Mouse (Mus musculus): Measurements from ENCODE around the gene Mad1l1. TPM values are rescaled to one million over a fixed set of nuclear protein-coding genes. Genes with fewer than 3 reads are reported as not detected.

The Mad1l1 gene
- polyA plus RNA-seq, 1 experiment from 2014 or later = 30.0 TPM

DNA sequence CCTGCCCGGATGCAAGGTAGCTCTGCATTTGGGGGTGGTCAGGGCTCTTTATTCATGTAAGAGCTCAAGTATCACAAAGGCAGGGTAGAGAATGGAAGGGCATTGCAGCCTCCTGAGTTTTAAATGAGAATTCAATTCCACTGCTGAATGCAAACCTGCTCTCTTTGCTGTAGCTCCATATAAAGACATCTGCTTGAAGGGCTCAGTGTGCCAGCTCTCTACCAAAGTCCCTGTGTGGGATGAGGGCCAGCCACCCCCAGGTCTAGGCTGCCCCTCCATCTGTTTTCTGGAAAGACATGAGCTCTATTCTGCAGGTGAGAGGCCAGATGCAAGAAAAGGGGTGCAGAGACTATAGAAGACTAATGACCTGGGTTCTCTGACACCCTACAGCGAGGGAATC lies 36.6 kb downstream of the Mad1l1 start:
- ChIA-PET CTCF (no interaction called here), POLR2A (no interaction called here)
- H3K27me3 ChIP-seq = no peaks in the 10 kb centered on the region
- no peak for ATAC-seq
- no peak for DNase-seq (ENCODE audit: low read depth, low spot score)
- no peak for TF ChIP-seq CTCF (IDR thresholded peaks at IDR 0.05)
- in situ Hi-C loops (cut with MboI; ENCODE audit: low pct_unique_long_range_greater_than_20kb) = no loop called here

DNA sequence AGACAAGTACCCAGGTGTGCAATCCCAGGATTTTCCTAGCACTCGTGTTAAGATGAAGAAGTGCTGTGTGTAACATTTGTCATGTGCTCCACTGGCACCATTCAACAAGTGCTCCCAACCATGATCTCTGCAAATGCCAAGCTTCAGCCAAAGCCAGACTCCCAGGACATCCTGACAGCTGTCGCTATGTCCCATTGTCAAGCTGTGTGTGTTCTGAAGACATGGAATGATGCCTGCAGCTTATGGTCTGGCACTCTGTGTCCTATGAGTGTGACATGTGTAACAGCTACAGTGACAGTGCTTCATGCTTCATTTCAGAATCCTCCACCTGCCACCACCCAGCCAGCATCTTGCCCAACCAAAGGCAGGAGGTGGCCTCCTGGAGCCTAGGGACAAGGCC lies 37.3 kb downstream of the Mad1l1 start:
- no peak for TF ChIP-seq CTCF (IDR thresholded peaks at IDR 0.05)
- no peak for DNase-seq (ENCODE audit: low read depth, low spot score)
- in situ Hi-C loops (cut with MboI; ENCODE audit: low pct_unique_long_range_greater_than_20kb) = no loop called here
- ChIA-PET CTCF (no interaction called here), POLR2A (no interaction called here)
- ATAC-seq = no peak
- H3K27me3 ChIP-seq = no peaks in the 10 kb centered on the region

DNA sequence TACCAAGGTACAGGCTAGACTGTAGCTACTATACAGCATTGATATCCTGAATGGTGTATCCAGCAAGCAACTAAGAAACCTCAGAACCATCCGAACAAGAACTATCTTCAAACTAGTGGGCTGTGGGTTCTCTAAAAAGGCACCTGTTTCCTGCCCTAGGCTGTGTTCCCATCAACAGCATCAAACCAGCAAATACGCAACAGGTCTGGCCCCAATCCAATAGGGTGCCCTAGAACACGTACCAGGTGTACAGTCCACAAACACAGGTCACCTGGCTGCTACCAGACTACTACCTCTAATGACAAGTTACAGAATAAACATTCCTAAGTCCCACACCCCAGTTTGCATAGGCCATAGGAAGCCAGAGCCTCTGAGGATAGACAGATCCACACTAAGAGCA lies 38.5 kb downstream of the Mad1l1 start:
- ATAC-seq (no peak), DNase-seq (ENCODE audit: low read depth, low spot score) (no peak)
- ChIA-PET CTCF (no interaction called here), POLR2A (no interaction called here)
- no peaks in the 10 kb centered on the region for H3K27me3 ChIP-seq
- in situ Hi-C loops (cut with MboI; ENCODE audit: low pct_unique_long_range_greater_than_20kb) = no loop called here
- TF ChIP-seq CTCF (IDR thresholded peaks at IDR 0.05) = no peak

DNA sequence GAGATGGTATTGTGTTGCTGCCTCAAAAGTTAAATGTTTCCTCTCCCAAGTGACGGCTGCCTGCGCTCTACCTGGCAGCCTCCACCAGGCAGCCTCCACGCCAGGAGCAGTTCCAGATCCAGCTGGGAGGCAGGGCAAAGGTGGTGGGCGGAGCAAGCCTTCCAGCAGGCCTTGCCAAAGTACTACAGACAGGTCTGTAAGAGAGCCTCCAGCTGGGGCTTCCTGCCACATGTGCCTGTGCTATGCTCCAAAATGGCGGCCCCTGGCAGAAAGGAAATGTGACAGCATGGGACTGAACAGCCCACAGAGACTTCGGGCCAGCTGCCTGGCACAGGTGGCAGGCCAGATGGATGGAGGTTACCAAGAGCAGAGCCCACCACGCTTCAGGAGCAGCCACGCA lies 39.0 kb downstream of the Mad1l1 start:
- ChIA-PET POLR2A (no interaction called here), CTCF (interaction anchor here (1.5 kb wide), 1 partner anchor 12 kb away, joined by 5 read pairs; no protein-coding TSS in a partner anchor)
- no peak for DNase-seq (ENCODE audit: low read depth, low spot score)
- no peak for ATAC-seq
- TF ChIP-seq CTCF (IDR thresholded peaks at IDR 0.05) = no peak
- in situ Hi-C loops (cut with MboI; ENCODE audit: low pct_unique_long_range_greater_than_20kb) = no loop called here
- no peaks in the 10 kb centered on the region for H3K27me3 ChIP-seq

DNA sequence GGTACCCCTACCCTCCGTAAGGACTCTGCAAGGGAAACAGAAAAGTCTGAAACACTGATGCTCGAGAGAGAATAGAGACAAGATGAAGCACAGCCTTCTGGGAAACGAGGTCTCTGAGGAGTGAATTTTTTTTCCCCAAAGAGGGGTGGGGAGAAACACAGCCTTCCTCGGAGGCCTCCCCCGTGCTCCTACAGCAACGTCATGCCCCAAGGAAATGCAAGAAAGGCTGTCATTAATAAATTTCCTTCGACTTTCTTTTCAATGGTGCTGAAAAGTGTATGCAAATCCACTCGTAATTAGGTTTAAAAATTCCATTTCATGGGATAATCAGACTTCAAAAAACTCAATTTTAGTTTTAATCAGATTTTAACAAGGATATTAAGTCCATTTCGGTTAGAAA lies 41.1 kb downstream of the Mad1l1 start:
- DNase-seq (ENCODE audit: low read depth, low spot score) (no peak), ATAC-seq (no peak)
- CTCF ChIA-PET = interaction anchor here (1.2 to 1.7 kb wide), 2 partner anchors 16 to 18 kb away, joined by 3 to 4 read pairs; no protein-coding TSS in a partner anchor
- in situ Hi-C loops (cut with MboI; ENCODE audit: low pct_unique_long_range_greater_than_20kb) = no loop called here
- TF ChIP-seq CTCF (IDR thresholded peaks at IDR 0.05) = no peak
- POLR2A ChIA-PET = interaction anchor here (0.6 kb wide), 1 partner anchor 25 kb away, joined by 3 read pairs; no protein-coding TSS in a partner anchor
- H3K27me3 ChIP-seq = no peaks in the 10 kb centered on the region

DNA sequence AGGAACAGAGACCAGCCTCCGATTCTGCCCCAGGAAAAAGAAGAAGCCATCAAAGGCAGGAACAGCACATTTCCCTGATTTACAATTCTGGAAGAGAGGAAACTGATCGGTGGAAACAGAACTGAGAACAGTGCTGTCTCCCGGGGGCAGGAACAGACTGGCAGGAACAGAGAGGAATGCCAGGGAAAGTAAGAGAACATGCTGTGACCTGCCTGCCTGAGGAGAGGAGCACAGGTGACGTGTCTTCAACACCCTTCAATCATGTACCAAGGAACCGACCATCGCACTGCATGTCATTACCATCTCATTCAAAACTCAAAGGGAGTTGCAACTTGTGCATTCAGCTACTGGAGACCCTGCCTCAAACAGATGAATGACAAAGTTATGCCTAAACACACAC lies 44.6 kb downstream of the Mad1l1 start:
- ATAC-seq = no peak

DNA sequence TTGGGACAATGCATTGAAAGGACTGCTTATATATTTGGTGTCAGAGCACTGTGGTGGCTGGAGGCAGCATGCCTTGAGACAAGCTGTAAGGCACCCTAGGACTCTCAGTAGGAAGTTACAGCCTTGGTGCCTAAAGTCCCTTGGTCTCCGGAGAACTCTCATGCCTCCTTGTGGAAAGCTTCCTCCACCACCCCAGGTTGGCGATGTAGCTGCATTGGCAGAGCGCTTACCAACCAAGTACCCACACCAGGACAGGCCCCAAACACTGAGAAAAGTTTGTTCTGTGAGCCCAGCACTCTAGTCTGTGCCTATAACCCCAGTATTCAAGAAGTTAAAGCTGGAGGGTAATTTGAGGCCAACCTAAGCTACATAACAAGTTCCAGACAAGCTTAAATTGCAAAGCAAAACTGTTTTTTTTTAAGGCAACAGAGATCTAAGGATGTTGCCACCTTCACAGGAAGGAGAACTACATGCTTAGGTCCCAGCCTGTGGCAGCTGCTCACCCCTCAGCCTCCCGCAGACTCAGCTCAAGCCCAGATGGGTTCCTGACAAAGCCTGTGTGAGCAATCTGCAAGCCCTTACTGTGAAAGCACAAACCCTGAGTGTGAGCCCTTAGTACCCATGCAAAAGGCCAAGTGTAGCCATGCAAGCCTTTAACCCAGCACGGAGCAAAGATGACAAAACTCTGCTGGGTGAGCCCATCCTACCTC lies 50.2 kb downstream of the Mad1l1 start:
- CTCF ChIA-PET = interaction anchor here (0.8 to 1.5 kb wide), 2 partner anchors 10 to 35 kb away, joined by 4 to 5 read pairs; no protein-coding TSS in a partner anchor
- no peak for TF ChIP-seq CTCF (IDR thresholded peaks at IDR 0.05)
- no peak for ATAC-seq
- POLR2A ChIA-PET = interaction anchor here (1.1 to 1.3 kb wide), 3 partner anchors 19 to 793 kb away, joined by 3 to 6 read pairs (median 3); no protein-coding TSS in a partner anchor
- in situ Hi-C loops (cut with MboI; ENCODE audit: low pct_unique_long_range_greater_than_20kb) = no loop called here
- no peaks in the 10 kb centered on the region for H3K27me3 ChIP-seq
- no peak for DNase-seq (ENCODE audit: low read depth, low spot score)

More for the DNA sequence above, 44.6 kb downstream of the Mad1l1 start:
- in situ Hi-C loops (cut with MboI; ENCODE audit: low pct_unique_long_range_greater_than_20kb) = no loop called here
- CTCF ChIA-PET = no interaction called here
- no peak for DNase-seq (ENCODE audit: low read depth, low spot score)
- POLR2A ChIA-PET = interaction anchor here (1.2 kb wide), 1 partner anchor 9 kb away, joined by 3 read pairs; no protein-coding TSS in a partner anchor
- H3K27me3 ChIP-seq = no peaks in the 10 kb centered on the region
- TF ChIP-seq CTCF (IDR thresholded peaks at IDR 0.05) = no peak

DNA sequence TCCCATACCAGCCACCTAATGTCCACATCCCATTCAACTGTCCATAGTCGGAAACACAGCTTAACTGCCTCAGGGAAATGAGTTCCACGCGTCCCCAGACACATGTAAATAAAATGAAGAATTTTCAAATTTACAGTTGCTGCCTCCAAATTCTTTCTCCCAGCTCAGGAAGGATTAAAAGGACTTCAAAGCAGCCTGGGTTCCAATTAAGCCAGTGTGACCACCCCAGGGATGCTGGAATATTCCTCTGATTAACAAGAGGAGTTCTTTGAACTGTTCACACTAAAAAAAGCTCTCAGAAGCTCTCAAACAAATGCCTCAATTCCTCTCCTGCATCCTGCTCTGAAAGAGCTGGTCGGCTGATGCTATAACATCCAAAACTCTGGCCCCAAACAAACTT lies 53.0 kb downstream of the Mad1l1 start:
- no peaks in the 10 kb centered on the region for H3K27me3 ChIP-seq
- ChIA-PET POLR2A (interaction anchor here (1.2 kb wide), 1 partner anchor 9 kb away, joined by 3 read pairs; no protein-coding TSS in a partner anchor), CTCF (no interaction called here)
- DNase-seq (ENCODE audit: low read depth, low spot score) (no peak), ATAC-seq (no peak)
- in situ Hi-C loops (cut with MboI; ENCODE audit: low pct_unique_long_range_greater_than_20kb) = no loop called here
- TF ChIP-seq CTCF (IDR thresholded peaks at IDR 0.05) = no peak

DNA sequence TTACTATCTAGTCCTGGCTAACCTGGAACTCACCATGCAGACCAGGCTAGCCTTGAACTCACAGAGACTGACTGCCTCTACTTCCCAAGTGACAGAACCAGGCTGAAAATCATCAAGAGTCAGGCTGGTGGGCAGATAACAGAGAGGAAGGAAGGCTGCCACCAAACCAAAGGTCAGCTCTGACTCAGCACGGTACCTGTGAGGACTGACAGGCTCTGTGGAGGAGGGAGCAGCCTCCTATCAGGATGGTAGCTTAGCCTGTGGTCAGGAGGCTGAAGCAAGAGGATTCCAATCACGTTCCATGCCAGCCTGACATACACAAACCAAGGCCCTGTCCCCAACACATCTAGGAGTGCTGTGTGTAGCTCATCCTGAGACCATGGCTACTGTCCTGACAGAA lies 54.3 kb downstream of the Mad1l1 start:
- in situ Hi-C loops (cut with MboI; ENCODE audit: low pct_unique_long_range_greater_than_20kb) = no loop called here
- DNase-seq (ENCODE audit: low read depth, low spot score) (no peak), ATAC-seq (no peak)
- no peaks in the 10 kb centered on the region for H3K27me3 ChIP-seq
- no peak for TF ChIP-seq CTCF (IDR thresholded peaks at IDR 0.05)
- ChIA-PET CTCF (interaction anchor here (0.9 kb wide), 1 partner anchor 13 kb away, joined by 3 read pairs; no protein-coding TSS in a partner anchor), POLR2A (interaction anchor here (1.2 kb wide), 1 partner anchor 10 kb away, joined by 3 read pairs; no protein-coding TSS in a partner anchor)

DNA sequence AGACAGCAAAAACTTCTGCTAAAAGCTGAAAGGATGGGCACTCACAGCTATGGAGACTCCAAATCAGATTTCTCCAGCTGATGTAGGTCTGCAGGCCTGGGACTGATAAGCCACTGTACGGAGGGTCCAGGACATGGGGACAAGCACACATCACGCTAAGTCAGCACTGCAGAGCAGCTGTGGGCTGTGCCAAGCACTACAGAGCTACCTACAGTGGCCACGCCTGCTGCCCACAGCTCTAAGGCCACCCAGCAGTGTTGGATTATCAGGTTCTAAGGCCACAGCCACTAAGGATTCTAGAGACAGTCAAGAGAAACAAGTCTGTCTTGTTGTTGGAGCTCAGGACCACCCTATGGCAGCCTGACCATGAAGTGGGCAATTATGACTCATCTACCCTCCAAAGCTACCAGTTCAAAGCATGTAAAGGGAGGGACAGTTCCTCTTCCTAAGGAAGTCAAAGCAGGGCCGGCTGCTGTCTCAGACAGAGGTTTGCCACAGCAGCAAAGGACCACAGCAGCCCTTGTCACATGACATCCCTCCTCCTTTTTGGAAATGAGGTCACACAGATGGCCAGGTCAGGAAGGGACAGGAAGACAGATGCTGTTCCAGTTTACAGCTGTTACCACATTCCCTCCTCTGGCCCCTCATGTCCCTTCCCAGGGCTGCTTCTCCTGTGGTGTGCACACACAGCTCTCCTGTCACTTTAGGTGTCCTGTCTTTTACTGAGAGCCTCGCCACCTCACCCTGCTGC lies 56.4 kb downstream of the Mad1l1 start:
- H3K27me3 ChIP-seq = no peaks in the 10 kb centered on the region
- ChIA-PET CTCF (interaction anchor here (0.7 kb wide), 1 partner anchor 14 kb away, joined by 4 read pairs; no protein-coding TSS in a partner anchor), POLR2A (no interaction called here)
- ATAC-seq = no peak
- in situ Hi-C loops (cut with MboI; ENCODE audit: low pct_unique_long_range_greater_than_20kb) = no loop called here
- TF ChIP-seq CTCF (IDR thresholded peaks at IDR 0.05) = no peak
- no peak for DNase-seq (ENCODE audit: low read depth, low spot score)
